Mouse (Mus musculus) cerebellum, postnatal 36 days (tissue): ENCODE data around the gene Snph.

ENCODE experiments used
- DNase-seq, 2 experiments: peaks; one replicate each; pipeline ENCODE4 v3.0.0; 2021 to 2022; ENCODE audit warnings: mixed read lengths in 2 of 2

The Snph gene

DNA sequence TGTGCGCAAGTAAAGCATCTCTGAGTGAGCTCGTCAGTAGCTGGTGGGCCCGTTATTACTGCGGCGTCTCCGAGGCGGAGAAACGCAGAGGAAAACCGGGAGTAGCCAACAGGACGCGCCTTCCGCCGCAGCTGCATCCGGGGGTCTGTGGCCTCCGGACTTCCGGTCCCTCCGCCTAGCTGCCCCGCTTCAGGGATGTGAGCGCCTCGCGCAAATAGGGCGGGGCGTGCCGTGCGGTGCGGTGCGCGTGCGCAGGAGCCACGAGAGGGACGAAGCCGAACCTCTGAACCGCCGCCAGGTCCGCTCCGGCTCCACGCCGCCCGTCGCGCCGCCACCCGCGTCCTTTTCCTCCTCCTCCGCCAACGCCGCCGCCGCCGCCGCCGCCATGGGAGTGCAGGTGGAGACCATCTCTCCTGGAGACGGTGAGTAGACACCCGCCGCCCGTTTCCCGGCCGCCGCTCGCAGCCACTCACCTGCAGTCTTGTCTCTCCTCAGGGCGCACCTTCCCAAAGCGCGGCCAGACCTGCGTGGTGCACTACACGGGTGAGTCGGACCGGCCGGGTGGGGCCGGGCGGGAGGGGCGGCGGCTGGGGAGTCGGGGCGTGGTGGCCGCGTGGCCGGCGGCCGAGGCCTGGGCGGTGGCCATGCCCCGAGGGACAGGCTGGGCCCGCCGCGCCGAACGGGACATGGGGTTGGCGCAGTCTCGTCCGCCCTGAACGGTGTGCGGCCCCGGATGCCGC lies 89.9 kb downstream of the Snph start, which contains the start of gene Fkbp1a:
Gene Fkbp1a, plus strand, starts transcription at position 161 of the 740 bp plus-strand sequence.
- DNase-seq, result peak; percentile 98 to 99
